Mouse (Mus musculus) CH12.LX (cell line): ENCODE results near the gene Cd101. TPM values are rescaled to one million over a fixed set of nuclear protein-coding genes. Genes with fewer than 3 reads are reported as not detected.

ENCODE experiments used
- DNase-seq: peaks from one replicate; pipeline ENCODE4 v3.0.0-alpha.2; 2013; ENCODE audit errors: extremely low read depth
- H3K27ac ChIP-seq: 2 replicates; pipeline ENCODE4 v1.5.1; 2012; ENCODE audit warnings: low read depth, mild to moderate bottlenecking, control low read depth, moderate library complexity; ENCODE audit not compliant: insufficient read depth
- H3K27me3 ChIP-seq: replicated peaks from 2 replicates; pipeline ENCODE3; 2012; ENCODE audit warnings: inconsistent platforms
- H3K36me3 ChIP-seq, 2 experiments: replicated peaks in 1 of 2; 2 replicates each; pipeline versions ENCODE3 to v1.6.1; 2012; ENCODE audit warnings: inconsistent platforms in 1 of 2, low read length in 1 of 2, mild to moderate bottlenecking in 1 of 2, mixed read lengths in 1 of 2, moderate library complexity in 1 of 2; ENCODE audit not compliant: control insufficient read depth in 1 of 2, insufficient read depth in 1 of 2
- H3K4me1 ChIP-seq, 2 experiments: 2 replicates each; pipeline ENCODE4 v1.6.1; 2012; ENCODE audit warnings: inconsistent platforms in 1 of 2, moderate library complexity in 1 of 2; ENCODE audit not compliant: insufficient read depth in 2 of 2, control insufficient read depth in 1 of 2
- H3K4me2 ChIP-seq: 2 replicates; pipeline ENCODE4 v1.6.1; 2012; ENCODE audit warnings: low read depth, mild to moderate bottlenecking, control low read depth; ENCODE audit not compliant: poor library complexity, insufficient read depth, severe bottlenecking
- H3K4me3 ChIP-seq, 3 experiments: fragments of 150-350 bp in 1 of 3; sonication (generic) in 1 of 3; replicated peaks in 1 of 3; 2 replicates each; pipeline versions ENCODE3 to v1.5.1; 2011 to 2012; ENCODE audit warnings: low read depth in 2 of 3, low read length in 2 of 3, mild to moderate bottlenecking in 2 of 3, moderate library complexity in 2 of 3, control low read depth in 1 of 3, improper control_type of control experiment in 1 of 3, inconsistent platforms in 1 of 3, mixed read lengths in 1 of 3; ENCODE audit not compliant: poor library complexity in 1 of 3
- H3K79me2 ChIP-seq: replicated peaks from 2 replicates; pipeline ENCODE4 v1.6.1; 2012; ENCODE audit warnings: mild to moderate bottlenecking, moderate library complexity; ENCODE audit not compliant: control insufficient read depth, poor library complexity, insufficient read depth, severe bottlenecking; ENCODE audit errors: extremely low read depth
- H3K9ac ChIP-seq: 2 replicates; pipeline ENCODE4 v1.6.1; 2012; ENCODE audit warnings: low read depth, mild to moderate bottlenecking, control low read depth, moderate library complexity; ENCODE audit not compliant: insufficient read depth
- H3K9me3 ChIP-seq: replicated peaks from 2 replicates; pipeline ENCODE3; 2012; ENCODE audit warnings: low read length, inconsistent platforms, mixed read lengths
- CHD1 ChIP-seq: IDR thresholded peaks from 2 replicates; pipeline ENCODE4 v1.6.1; 2012; ENCODE audit warnings: low read depth, low read length, improper control_type of control experiment, inconsistent platforms
- CHD2 ChIP-seq: IDR thresholded peaks from 2 replicates; pipeline ENCODE4 v1.6.1; 2011; ENCODE audit warnings: low read length, improper control_type of control experiment
- CTCF ChIP-seq, 2 experiments: IDR thresholded peaks in 1 of 2; conservative IDR thresholded peaks in 1 of 2; 2 replicates each; pipeline ENCODE4 v1.5.1; 2011 to 2012; ENCODE audit warnings: low read depth in 2 of 2, low read length in 2 of 2, improper control_type of control experiment in 1 of 2, inconsistent platforms in 1 of 2, mild to moderate bottlenecking in 1 of 2, moderate library complexity in 1 of 2
- E2F4 ChIP-seq: IDR thresholded peaks from 2 replicates; pipeline ENCODE4 v1.6.1; 2011; ENCODE audit warnings: low read depth, low read length, improper control_type of control experiment; ENCODE audit not compliant: insufficient replicate concordance
- EP300 ChIP-seq: IDR thresholded peaks from 2 replicates; pipeline ENCODE4 v1.6.1; 2011; ENCODE audit warnings: low read length, improper control_type of control experiment
- GABPA ChIP-seq: IDR thresholded peaks from 2 replicates; pipeline ENCODE4 v1.6.1; 2012; ENCODE audit warnings: low read depth, low read length, improper control_type of control experiment, inconsistent platforms; ENCODE audit not compliant: insufficient replicate concordance
- HCFC1 ChIP-seq: IDR thresholded peaks from 2 replicates; pipeline ENCODE4 v1.6.1; 2012; ENCODE audit warnings: low read depth, mild to moderate bottlenecking, inconsistent platforms, low read length, improper control_type of control experiment
- IRF4 ChIP-seq: IDR thresholded peaks from 2 replicates; pipeline ENCODE4 v1.6.1; 2014; ENCODE audit warnings: low read depth, mild to moderate bottlenecking, inconsistent platforms, low read length, improper control_type of control experiment
- JUN ChIP-seq: IDR thresholded peaks from 2 replicates; pipeline ENCODE4 v1.6.1; 2011; ENCODE audit warnings: low read depth, mild to moderate bottlenecking, low read length, improper control_type of control experiment, moderate library complexity; ENCODE audit not compliant: insufficient read depth
- KAT2A ChIP-seq: IDR thresholded peaks from 2 replicates; pipeline ENCODE4 v1.6.1; 2012; ENCODE audit warnings: low read length, improper control_type of control experiment, inconsistent platforms; ENCODE audit not compliant: insufficient replicate concordance
- MAFK ChIP-seq: IDR thresholded peaks from 2 replicates; pipeline ENCODE4 v1.6.1; 2011; ENCODE audit warnings: low read length, improper control_type of control experiment; ENCODE audit not compliant: insufficient replicate concordance
- MAX ChIP-seq: IDR thresholded peaks from 2 replicates; pipeline ENCODE4 v1.6.1; 2011; ENCODE audit warnings: low read length, improper control_type of control experiment
- MEF2A ChIP-seq: IDR thresholded peaks from 2 replicates; pipeline ENCODE4 v1.6.1; 2014; ENCODE audit warnings: low read depth, mild to moderate bottlenecking, inconsistent platforms, low read length, improper control_type of control experiment, borderline replicate concordance
- NELFE ChIP-seq: IDR thresholded peaks from 2 replicates; pipeline ENCODE4 v1.6.1; 2011; ENCODE audit warnings: low read depth, low read length, improper control_type of control experiment
- NRF1 ChIP-seq: IDR thresholded peaks from 2 replicates; pipeline ENCODE4 v1.6.1; 2014; ENCODE audit warnings: low read depth, mild to moderate bottlenecking, inconsistent platforms, low read length, improper control_type of control experiment, moderate library complexity
- PAX5 ChIP-seq: IDR thresholded peaks from 2 replicates; pipeline ENCODE4 v1.6.1; 2012; ENCODE audit warnings: low read length, inconsistent platforms, mixed read lengths
- POLR2A ChIP-seq: IDR thresholded peaks from 2 replicates; pipeline ENCODE4 v1.6.1; 2011; ENCODE audit warnings: low read depth, mild to moderate bottlenecking, improper control_type of control experiment, low read length
- POLR2AphosphoS2 ChIP-seq: IDR thresholded peaks from 2 replicates; pipeline ENCODE4 v1.6.1; 2011; ENCODE audit warnings: low read depth, low read length, improper control_type of control experiment
- RAD21 ChIP-seq: IDR thresholded peaks from 2 replicates; pipeline ENCODE4 v1.6.1; 2011; ENCODE audit warnings: low read depth, mild to moderate bottlenecking, low read length, improper control_type of control experiment, moderate library complexity
- RCOR1 ChIP-seq: conservative IDR thresholded peaks from 2 replicates; pipeline ENCODE4 v1.6.1; 2012; ENCODE audit warnings: low read depth, mild to moderate bottlenecking, inconsistent platforms, low read length, improper control_type of control experiment
- SIN3A ChIP-seq: IDR thresholded peaks from 2 replicates; pipeline ENCODE4 v1.6.1; 2012; ENCODE audit warnings: low read length, improper control_type of control experiment, inconsistent platforms
- TBP ChIP-seq: conservative IDR thresholded peaks from 2 replicates; pipeline ENCODE4 v1.6.1; 2011; ENCODE audit warnings: low read depth, low read length, improper control_type of control experiment
- TCF12 ChIP-seq: IDR thresholded peaks from 2 replicates; pipeline ENCODE4 v1.6.1; 2014; ENCODE audit warnings: low read depth, mild to moderate bottlenecking, inconsistent platforms, low read length, improper control_type of control experiment
- UBTF ChIP-seq: IDR thresholded peaks from 2 replicates; pipeline ENCODE4 v1.6.1; 2012; ENCODE audit warnings: low read depth, mild to moderate bottlenecking, inconsistent platforms, low read length, improper control_type of control experiment, moderate library complexity
- USF1 ChIP-seq: IDR thresholded peaks from 2 replicates; pipeline ENCODE4 v1.6.1; 2014; ENCODE audit warnings: low read depth, mild to moderate bottlenecking, inconsistent platforms, low read length, improper control_type of control experiment
- USF2 ChIP-seq: conservative IDR thresholded peaks from 2 replicates; pipeline ENCODE4 v1.6.1; 2011; ENCODE audit warnings: low read depth, low read length, improper control_type of control experiment
- ZC3H11A ChIP-seq: IDR thresholded peaks from 2 replicates; pipeline ENCODE4 v1.6.1; 2012; ENCODE audit warnings: low read depth, mild to moderate bottlenecking, inconsistent platforms, low read length, improper control_type of control experiment
- ZMIZ1 ChIP-seq: IDR thresholded peaks from 2 replicates; pipeline ENCODE4 v1.6.1; 2012; ENCODE audit warnings: low read depth, mild to moderate bottlenecking, inconsistent platforms, low read length, improper control_type of control experiment
- ZNF384 ChIP-seq: IDR thresholded peaks from 2 replicates; pipeline ENCODE4 v1.6.1; 2012; ENCODE audit warnings: low read depth, low read length, improper control_type of control experiment, inconsistent platforms
- dilution Hi-C: fragments of 300-500 bp; cut with MboI; formaldehyde crosslinking; loops from 2 replicates; pipeline ENCODE4 v1.14.3; 2020; ENCODE audit warnings: low sequenced_read_pairs; ENCODE audit not compliant: extremely low pct_unique_long_range_greater_than_20kb, extremely low pct_ligation_motif_present
- in situ Hi-C: fragments of 300-500 bp; cut with MboI; formaldehyde crosslinking; loops from 3 replicates; pipeline ENCODE4 v1.14.3; 2019; ENCODE audit warnings: low sequenced_read_pairs, low pct_ligation_motif_present, low pct_unique_long_range_greater_than_20kb, mixed read lengths
- polyA plus RNA-seq: library from polyadenylated mRNA; unstranded; fragments of >175 nt; gene quantifications from 2 replicates; pipeline ENCODE4 v1.2.1, GENCODE M21; 2012; ENCODE audit warnings: low read depth; ENCODE audit not compliant: insufficient read length
- total RNA-seq, 2 experiments: library from RNA; depleted of rRNA; stranded (reverse); fragments of 300-350 nt in 1 of 2; fragments of >200 nt in 1 of 2; gene quantifications; 2 replicates each; pipeline ENCODE4 v1.2.3; 2012 to 2014

Gene Cd101
- total and polyA plus RNA-seq, 3 experiments: not detected

GRCm38 (mm10) chr3:101055216-101055615, 25.9 kb upstream of the Cd101 start:
- dilution Hi-C loops (no loop called here), in situ Hi-C loops (no loop called here)
- no peak overlapping the region for H3K9ac ChIP-seq
- H3K79me2 ChIP-seq: no peaks in the 10 kb centered on the region
- H3K4me3 ChIP-seq: no peak overlapping the region
- H3K27me3 ChIP-seq: no peaks in the 10 kb centered on the region
- no peak overlapping the region for H3K27ac ChIP-seq
- no peaks in the 10 kb centered on the region for H3K4me1 ChIP-seq
- H3K4me2 ChIP-seq: no peak overlapping the region
- H3K9me3 ChIP-seq: no peaks in the 10 kb centered on the region
- H3K36me3 ChIP-seq: no peaks in the 10 kb centered on the region
- no peak for DNase-seq
- TF ChIP-seq EP300 (no peak), RAD21 (no peak), USF2 (no peak), USF1 (no peak), CHD1 (no peak), CTCF (conservative IDR thresholded peaks at IDR 0.05 in 1 of 2, IDR thresholded peaks at IDR 0.05 in 1 of 2; ENCODE audit: low read depth in 2 of 2, low read length in 2 of 2) (no peak), RCOR1 (no peak), KAT2A (no peak), TBP (no peak), MAFK (no peak), IRF4 (no peak), ZC3H11A (no peak)

DNA sequence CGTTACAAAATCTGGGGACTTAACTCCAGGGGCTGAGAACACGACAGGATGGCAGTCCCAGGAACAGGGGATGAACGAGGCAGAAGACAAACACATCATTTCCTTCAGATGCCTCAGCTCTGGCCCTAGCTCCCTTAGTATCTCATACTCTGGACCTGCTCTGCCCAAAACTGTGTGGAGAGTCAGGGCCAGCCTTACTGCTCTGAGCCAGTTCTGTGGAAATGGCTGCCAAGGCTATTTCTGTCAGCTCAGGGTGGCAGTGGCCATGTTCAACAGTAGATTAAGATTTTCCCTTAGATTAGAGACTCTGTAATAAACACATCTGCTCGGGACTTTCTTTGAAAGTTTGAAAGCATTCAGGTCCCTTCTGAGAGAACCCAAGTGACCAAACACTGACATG, 22.2 kb upstream of the Cd101 start:
- dilution Hi-C loops (no loop called here), in situ Hi-C loops (no loop called here)
- H3K9me3 ChIP-seq: no peaks in the 10 kb centered on the region
- H3K79me2 ChIP-seq: no peaks in the 10 kb centered on the region
- no peak overlapping the region for H3K9ac ChIP-seq
- H3K4me1 ChIP-seq: no peaks in the 10 kb centered on the region; a peak in 1 of 4 replicates
- H3K4me2 ChIP-seq: no peak overlapping the region
- no peak overlapping the region for H3K27ac ChIP-seq
- no peak for TF ChIP-seq ZMIZ1
- TF ChIP-seq HCFC1: no peak
- TF ChIP-seq JUN: no peak
- TF ChIP-seq RAD21: no peak
- no peak for TF ChIP-seq MEF2A
- no peak for TF ChIP-seq SIN3A
- TF ChIP-seq MAX: no peak
- TF ChIP-seq TCF12: no peak
- no peak for TF ChIP-seq POLR2AphosphoS2
- no peak for TF ChIP-seq UBTF
- no peak for TF ChIP-seq PAX5
- TF ChIP-seq ZNF384: no peak
- TF ChIP-seq CHD2: no peak
- TF ChIP-seq GABPA: no peak
- no peak for TF ChIP-seq POLR2A
- no peak for TF ChIP-seq CHD1
- no peak for TF ChIP-seq CTCF (conservative IDR thresholded peaks at IDR 0.05 in 1 of 2, IDR thresholded peaks at IDR 0.05 in 1 of 2; ENCODE audit: low read depth in 2 of 2, low read length in 2 of 2)
- no peak for TF ChIP-seq E2F4
- no peak for TF ChIP-seq NELFE
- no peak for TF ChIP-seq NRF1
- H3K4me3 ChIP-seq: no peak overlapping the region
- DNase-seq: no peak
- no peaks in the 10 kb centered on the region for H3K27me3 ChIP-seq
- H3K36me3 ChIP-seq: no peaks in the 10 kb centered on the region
